Mouse (Mus musculus) hindbrain, embryonic 11.5 days (tissue): ENCODE data around the gene Tes. TPM values are rescaled to one million over a fixed set of nuclear protein-coding genes. Genes with fewer than 3 reads are reported as not detected.

Source experiments
- ATAC-seq: fragments of 200-750 bp; cut with Nextera tagmentation; 2 replicates; pipeline ENCODE4 v1.8.0; 2017; ENCODE audit warnings: mild to moderate bottlenecking, moderate TSS enrichment, moderate library complexity; ENCODE audit not compliant: low FRiP score
- DNase-seq: peaks from one replicate; pipeline ENCODE4 v3.0.0-alpha.2; 2015; ENCODE audit warnings: low spot score
- H3K27ac ChIP-seq: fragments of 300-500 bp; sonication (generic); 2 replicates; pipeline ENCODE4 v1.5.1; 2014; ENCODE audit warnings: mild to moderate bottlenecking, low read depth, low read length
- H3K27me3 ChIP-seq: fragments of 300-500 bp; sonication (generic); 2 replicates; pipeline ENCODE4 v1.6.1; 2014; ENCODE audit warnings: mild to moderate bottlenecking, low read length, moderate library complexity, mixed read lengths; ENCODE audit not compliant: control insufficient read depth, insufficient read depth
- H3K36me3 ChIP-seq: fragments of 300-500 bp; sonication (generic); 2 replicates; pipeline ENCODE4 v1.6.1; 2014; ENCODE audit warnings: mild to moderate bottlenecking, low read length, moderate library complexity, mixed read lengths; ENCODE audit not compliant: control insufficient read depth, insufficient read depth
- H3K4me1 ChIP-seq: fragments of 300-500 bp; sonication (generic); replicated peaks from 2 replicates; pipeline ENCODE4 v1.6.1; 2014; ENCODE audit warnings: low read length, mixed read lengths; ENCODE audit not compliant: control insufficient read depth, insufficient read depth
- H3K4me2 ChIP-seq: fragments of 300-500 bp; sonication (generic); replicated peaks from 2 replicates; pipeline ENCODE4 v1.6.1; 2014; ENCODE audit warnings: mild to moderate bottlenecking, low read depth, low read length
- H3K4me3 ChIP-seq: fragments of 300-500 bp; sonication (generic); 2 replicates; pipeline ENCODE4 v1.5.1; 2014; ENCODE audit warnings: low read depth, low read length
- H3K9ac ChIP-seq: fragments of 300-500 bp; sonication (generic); 2 replicates; pipeline ENCODE4 v1.6.1; 2014; ENCODE audit warnings: low read depth, low read length
- H3K9me3 ChIP-seq: fragments of 300-500 bp; sonication (generic); 2 replicates; pipeline ENCODE4 v1.6.1; 2016; ENCODE audit warnings: low read length; ENCODE audit not compliant: control insufficient read depth
- WGBS: fragments of 180-500 bp; shearing (Covaris S2); extraction: QIAGEN DNeasy Blood & Tissue Kit; methylation state at CpG from one replicate; pipeline ENCODE4 v1.1.7; 2014; 5-methylcytosine and 5-hydroxymethylcytosine counted together
- polyA plus RNA-seq: library from polyadenylated mRNA; unstranded; fragments of >200 nt; fragmentation: Nextera tagmentation; extraction: Ambion mirVana; gene quantifications from 2 replicates; pipeline ENCODE4 v1.2.1, GENCODE M21; 2014

Tes gene
- polyA plus RNA-seq, 1 experiment from 2014 or later = 65.5 TPM

- H3K9ac ChIP-seq = no peak overlapping the region
- H3K27ac ChIP-seq = no peak overlapping the region
- ATAC-seq (no peak), DNase-seq (no peak)
- H3K4me1 ChIP-seq = no peaks in the 10 kb centered on the region
- H3K4me3 ChIP-seq = no peak overlapping the region
- no peaks in the 10 kb centered on the region for H3K9me3 ChIP-seq
- 93% methylated on average over 3 of the region's 3 CpGs for WGBS
- no peaks in the 10 kb centered on the region for H3K27me3 ChIP-seq
- H3K4me2 ChIP-seq = no peak overlapping the region
- no peaks in the 10 kb centered on the region for H3K36me3 ChIP-seq
These were observed 7.0 kb downstream of the Tes start for GRCm38 (mm10) chr6:17071899-17072298.

GRCm38 (mm10) chr6:17072338-17072737 is 7.4 kb downstream of the Tes start:
- H3K9ac ChIP-seq = no peak overlapping the region
- 89% methylated on average over 5 of the region's 5 CpGs for WGBS
- H3K27ac ChIP-seq = no peak overlapping the region
- no peaks in the 10 kb centered on the region for H3K4me1 ChIP-seq
- no peak overlapping the region for H3K4me2 ChIP-seq
- no peaks in the 10 kb centered on the region for H3K36me3 ChIP-seq
- H3K27me3 ChIP-seq = no peaks in the 10 kb centered on the region
- H3K4me3 ChIP-seq = no peak overlapping the region
- ATAC-seq (no peak), DNase-seq (no peak)
- no peaks in the 10 kb centered on the region for H3K9me3 ChIP-seq

GRCm38 (mm10) chr6:17072763-17073484 is 8.0 kb downstream of the Tes start:
- H3K9ac ChIP-seq = no peak overlapping the region
- WGBS = 88% methylated on average over 7 of the region's 7 CpGs

GRCm38 (mm10) chr6:17077270-17077669 is 12.3 kb downstream of the Tes start:
- ATAC-seq (no peak), DNase-seq (no peak)
- H3K4me1 ChIP-seq = peaks cover 3% of the 10 kb centered on the region
- no peaks in the 10 kb centered on the region for H3K36me3 ChIP-seq
- H3K27me3 ChIP-seq = no peaks in the 10 kb centered on the region
- WGBS = 80% methylated on average over 9 of the region's 9 CpGs
- H3K9ac ChIP-seq = no peak overlapping the region
- H3K9me3 ChIP-seq = no peaks in the 10 kb centered on the region
- no peak overlapping the region for H3K4me2 ChIP-seq
- no peak overlapping the region for H3K4me3 ChIP-seq
- H3K27ac ChIP-seq = no peak overlapping the region

More at GRCm38 (mm10) chr6:17072763-17073484, 8.0 kb downstream of the Tes start:
- H3K36me3 ChIP-seq = no peaks in the 10 kb centered on the region
- no peak overlapping the region for H3K27ac ChIP-seq
- H3K4me1 ChIP-seq = peaks cover 3% of the 10 kb centered on the region
- H3K27me3 ChIP-seq = no peaks in the 10 kb centered on the region
- no peak overlapping the region for H3K4me3 ChIP-seq
- DNase-seq (no peak), ATAC-seq (no peak)
- no peaks in the 10 kb centered on the region for H3K9me3 ChIP-seq
- H3K4me2 ChIP-seq = no peak overlapping the region

- H3K36me3 ChIP-seq = no peaks in the 10 kb centered on the region
- no peak overlapping the region for H3K4me3 ChIP-seq
- no peak for DNase-seq
- H3K9me3 ChIP-seq = no peaks in the 10 kb centered on the region
- no peak overlapping the region for H3K9ac ChIP-seq
- 4% methylated on average over 3 of the region's 3 CpGs for WGBS
- no peak overlapping the region for H3K27ac ChIP-seq
- ATAC-seq = no peak
- no peaks in the 10 kb centered on the region for H3K27me3 ChIP-seq
- H3K4me2 ChIP-seq = no peak overlapping the region
- H3K4me1 ChIP-seq = peaks cover 3% of the 10 kb centered on the region
These were observed 12.8 kb downstream of the Tes start for GRCm38 (mm10) chr6:17077720-17078119.

- Histone ChIP-seq H3K27ac (no peak overlapping the region), H3K36me3 (no peaks in the 10 kb centered on the region), H3K4me2 (no peak overlapping the region), H3K4me3 (no peak overlapping the region), H3K27me3 (no peaks in the 10 kb centered on the region), H3K4me1 (peaks cover 3% of the 10 kb centered on the region), H3K9ac (no peak overlapping the region), H3K9me3 (no peaks in the 10 kb centered on the region)
- ATAC-seq (no peak), DNase-seq (no peak)
- 55% methylated on average over 5 of the region's 5 CpGs for WGBS
These were observed 14.4 kb downstream of the Tes start for GRCm38 (mm10) chr6:17079304-17079703.

GRCm38 (mm10) chr6:17079826-17080225 is 14.9 kb downstream of the Tes start:
- Histone ChIP-seq H3K9ac (no peak overlapping the region), H3K27me3 (no peaks in the 10 kb centered on the region), H3K4me3 (no peak overlapping the region), H3K4me1 (peaks cover 3% of the 10 kb centered on the region), H3K9me3 (no peaks in the 10 kb centered on the region), H3K4me2 (no peak overlapping the region), H3K36me3 (no peaks in the 10 kb centered on the region), H3K27ac (no peak overlapping the region)
- DNase-seq (no peak), ATAC-seq (no peak)
- 78% methylated on average over 5 of the region's 5 CpGs for WGBS

GRCm38 (mm10) chr6:17082238-17082637 is 17.3 kb downstream of the Tes start:
- H3K4me1 ChIP-seq = peaks cover 3% of the 10 kb centered on the region
- no peaks in the 10 kb centered on the region for H3K9me3 ChIP-seq
- H3K36me3 ChIP-seq = no peaks in the 10 kb centered on the region
- DNase-seq (no peak), ATAC-seq (no peak)
- H3K4me3 ChIP-seq = no peak overlapping the region
- H3K4me2 ChIP-seq = no peak overlapping the region
- WGBS = 73% methylated on average over 4 of the region's 4 CpGs
- H3K27me3 ChIP-seq = no peaks in the 10 kb centered on the region
- no peak overlapping the region for H3K9ac ChIP-seq
- no peak overlapping the region for H3K27ac ChIP-seq

GRCm38 (mm10) chr6:17082800-17083199 is 17.9 kb downstream of the Tes start:
- Histone ChIP-seq H3K27ac (no peak overlapping the region), H3K9me3 (no peaks in the 10 kb centered on the region), H3K4me1 (peaks cover 1% of the 10 kb centered on the region), H3K27me3 (no peaks in the 10 kb centered on the region), H3K4me2 (no peak overlapping the region), H3K9ac (no peak overlapping the region), H3K4me3 (no peak overlapping the region), H3K36me3 (no peaks in the 10 kb centered on the region)
- WGBS = 74% methylated on average over 5 of the region's 5 CpGs
- DNase-seq (no peak), ATAC-seq (no peak)
